Mouse (Mus musculus) cerebellum, adult 18-20 months (tissue): ENCODE measurements around the gene Ccdc51.

Source experiments
- DNase-seq, 2 experiments: peaks; one replicate each; pipeline ENCODE4 v3.0.0; 2021

Gene Ccdc51

GRCm38 (mm10) chr9:109082124-109082800 is at the start of gene Ccdc51, which contains the start of gene Tma7:
Gene Ccdc51 (plus strand): TSS chr9:109082493.
Gene Tma7 (minus strand): TSS chr9:109082587.
- DNase-seq = peak; percentile 82 to 91

GRCm38 (mm10) chr9:109038086-109038895 is 44.0 kb upstream of the Ccdc51 start, which contains the start of gene Shisa5:
Gene Shisa5 (plus strand): TSS chr9:109038565.
- peak; percentile 61 to 69 for DNase-seq

- peak; percentile 69 to 79 for DNase-seq
These were observed 43.4 kb upstream of the Ccdc51 start for GRCm38 (mm10) chr9:109038901-109039364.

- DNase-seq = peak in 1 of 2 experiments; percentile 12
These were observed 42.6 kb upstream of the Ccdc51 start for GRCm38 (mm10) chr9:109039681-109040080.

GRCm38 (mm10) chr9:109040216-109040615 is 42.1 kb upstream of the Ccdc51 start:
- DNase-seq = peak; percentile 32 to 43

GRCm38 (mm10) chr9:109040906-109041305 is 41.4 kb upstream of the Ccdc51 start:
- no peak for DNase-seq

GRCm38 (mm10) chr9:109041351-109041750 is 40.9 kb upstream of the Ccdc51 start:
- DNase-seq = no peak

GRCm38 (mm10) chr9:109046306-109046705 is 36.0 kb upstream of the Ccdc51 start:
- DNase-seq = peak; percentile 53 to 57

- DNase-seq = no peak
These were observed 33.0 kb upstream of the Ccdc51 start for GRCm38 (mm10) chr9:109049316-109049715.

- DNase-seq = no peak
These were observed 32.2 kb upstream of the Ccdc51 start for GRCm38 (mm10) chr9:109049996-109050673.

- DNase-seq = no peak
These were observed 31.7 kb upstream of the Ccdc51 start for GRCm38 (mm10) chr9:109050674-109050997.

GRCm38 (mm10) chr9:109051011-109051501 is 31.2 kb upstream of the Ccdc51 start:
- no peak for DNase-seq

GRCm38 (mm10) chr9:109051651-109052489 is 30.4 kb upstream of the Ccdc51 start:
- DNase-seq = no peak

- no peak for DNase-seq
These were observed 29.6 kb upstream of the Ccdc51 start for GRCm38 (mm10) chr9:109052490-109053260.

GRCm38 (mm10) chr9:109053366-109053765 is 28.9 kb upstream of the Ccdc51 start:
- DNase-seq = no peak

GRCm38 (mm10) chr9:109053851-109054250 is 28.4 kb upstream of the Ccdc51 start:
- no peak for DNase-seq

- peak; percentile 62 to 81 for DNase-seq
These were observed 27.6 kb upstream of the Ccdc51 start for GRCm38 (mm10) chr9:109054712-109055111.

GRCm38 (mm10) chr9:109055271-109056030 is 26.8 kb upstream of the Ccdc51 start:
- DNase-seq = peak in 1 of 2 experiments; percentile 33

GRCm38 (mm10) chr9:109056081-109056690 is 26.1 kb upstream of the Ccdc51 start:
- DNase-seq = no peak

GRCm38 (mm10) chr9:109056916-109057315 is 25.4 kb upstream of the Ccdc51 start:
- DNase-seq = no peak
